Mouse (Mus musculus): Measurements from ENCODE around the gene Slc39a11.

- TF ChIP-seq CTCF (conservative IDR thresholded peaks at IDR 0.05 in 1 of 2, IDR thresholded peaks at IDR 0.05 in 1 of 2; ENCODE audit: low read depth in 2 of 2, low read length in 2 of 2) (peak in 1 of 2 experiments; percentile 27; a peak in 2 of 4 replicates), POLR2A (IDR thresholded peaks at IDR 0.05; ENCODE audit: low read depth, low read length) (no peak), TCF12 (IDR thresholded peaks at IDR 0.05; ENCODE audit: low read depth, low read length) (no peak), POLR2AphosphoS2 (IDR thresholded peaks at IDR 0.05; ENCODE audit: low read depth, low read length) (no peak), NELFE (IDR thresholded peaks at IDR 0.05; ENCODE audit: low read depth, low read length) (no peak), SMC3 (IDR thresholded peaks at IDR 0.05; ENCODE audit: low read depth, low read length) (no peak), SIN3A (IDR thresholded peaks at IDR 0.05; ENCODE audit: low read length) (no peak), EP300 (IDR thresholded peaks at IDR 0.05; ENCODE audit: low read length) (no peak), MAZ (IDR thresholded peaks at IDR 0.05; ENCODE audit: low read depth, low read length) (no peak)
Observed at GRCm38 (mm10) chr11:113397394-113397793, 252.5 kb downstream of the Slc39a11 start.

Measured in CH12.LX (cell line).